Mouse (Mus musculus) liver, postnatal 0 days (tissue): ENCODE results near the gene 0610037L13Rik. TPM values are rescaled to one million over a fixed set of nuclear protein-coding genes. Genes with fewer than 3 reads are reported as not detected.
A peak's percentile ranks its signal among the peaks of the same experiment; 100 is the strongest.

Experiments
- ATAC-seq: fragments of 200-750 bp; cut with Nextera tagmentation; 2 replicates; pipeline ENCODE4 v1.8.0; 2017; ENCODE audit warnings: mild to moderate bottlenecking, moderate library complexity
- DNase-seq: peaks from one replicate; pipeline ENCODE4 v3.0.0-alpha.2; 2016
- H3K27ac ChIP-seq: fragments of 300-500 bp; sonication (generic); 2 replicates; pipeline ENCODE4 v1.5.1; 2014; ENCODE audit warnings: antibody characterized with exemption, moderate library complexity, mild to moderate bottlenecking, low read depth
- H3K27me3 ChIP-seq: fragments of 300-500 bp; sonication (generic); 2 replicates; pipeline ENCODE4 v1.6.1; 2014; ENCODE audit warnings: low read length, control low read depth, mixed read lengths; ENCODE audit not compliant: insufficient read depth
- H3K36me3 ChIP-seq: fragments of 300-500 bp; sonication (generic); replicated peaks from 2 replicates; pipeline ENCODE4 v1.6.1; 2014; ENCODE audit warnings: mild to moderate bottlenecking, control low read depth, low read length, moderate library complexity, mixed read lengths; ENCODE audit not compliant: insufficient read depth
- H3K4me1 ChIP-seq: fragments of 300-500 bp; sonication (generic); 2 replicates; pipeline ENCODE4 v1.6.1; 2014; ENCODE audit warnings: antibody characterized with exemption, mild to moderate bottlenecking, control low read depth; ENCODE audit not compliant: insufficient read depth
- H3K4me2 ChIP-seq: fragments of 300-500 bp; sonication (generic); 2 replicates; pipeline ENCODE4 v1.6.1; 2014; ENCODE audit warnings: low read depth, mild to moderate bottlenecking, low read length, moderate library complexity, mixed read lengths
- H3K4me3 ChIP-seq: fragments of 300-500 bp; sonication (generic); 2 replicates; pipeline ENCODE4 v1.5.1; 2014; ENCODE audit warnings: low read depth, low read length
- H3K9ac ChIP-seq: fragments of 300-500 bp; sonication (generic); replicated peaks from 2 replicates; pipeline ENCODE4 v1.6.1; 2014; ENCODE audit warnings: mild to moderate bottlenecking, moderate library complexity
- H3K9me3 ChIP-seq: fragments of 300-500 bp; sonication (generic); 2 replicates; pipeline ENCODE4 v1.6.1; 2016; ENCODE audit warnings: mild to moderate bottlenecking, control low read depth, low read length, mixed read lengths
- CTCF ChIP-seq: sonication (generic); IDR thresholded peaks from 2 replicates; pipeline ENCODE4 v1.5.1; 2016; ENCODE audit warnings: antibody characterized with exemption, low read depth
- EP300 ChIP-seq: IDR thresholded peaks from 2 replicates; pipeline ENCODE4 v1.6.1; 2016; ENCODE audit warnings: antibody characterized with exemption, low read depth, mild to moderate bottlenecking
- WGBS: fragments of 180-500 bp; shearing (Covaris S2); extraction: QIAGEN DNeasy Blood & Tissue Kit; methylation state at CpG from one replicate; pipeline ENCODE4 v1.1.7; 2014; ENCODE audit not compliant: insufficient replicate concordance; 5-methylcytosine and 5-hydroxymethylcytosine counted together
- polyA plus RNA-seq: library from polyadenylated mRNA; unstranded; fragments of >200 nt; fragmentation: Nextera tagmentation; extraction: Ambion mirVana; gene quantifications from 2 replicates; pipeline ENCODE4 v1.2.1, GENCODE M21; 2015

0610037L13Rik gene
- polyA plus RNA-seq, 1 experiment from 2014 or later, result 44.4 TPM

DNA sequence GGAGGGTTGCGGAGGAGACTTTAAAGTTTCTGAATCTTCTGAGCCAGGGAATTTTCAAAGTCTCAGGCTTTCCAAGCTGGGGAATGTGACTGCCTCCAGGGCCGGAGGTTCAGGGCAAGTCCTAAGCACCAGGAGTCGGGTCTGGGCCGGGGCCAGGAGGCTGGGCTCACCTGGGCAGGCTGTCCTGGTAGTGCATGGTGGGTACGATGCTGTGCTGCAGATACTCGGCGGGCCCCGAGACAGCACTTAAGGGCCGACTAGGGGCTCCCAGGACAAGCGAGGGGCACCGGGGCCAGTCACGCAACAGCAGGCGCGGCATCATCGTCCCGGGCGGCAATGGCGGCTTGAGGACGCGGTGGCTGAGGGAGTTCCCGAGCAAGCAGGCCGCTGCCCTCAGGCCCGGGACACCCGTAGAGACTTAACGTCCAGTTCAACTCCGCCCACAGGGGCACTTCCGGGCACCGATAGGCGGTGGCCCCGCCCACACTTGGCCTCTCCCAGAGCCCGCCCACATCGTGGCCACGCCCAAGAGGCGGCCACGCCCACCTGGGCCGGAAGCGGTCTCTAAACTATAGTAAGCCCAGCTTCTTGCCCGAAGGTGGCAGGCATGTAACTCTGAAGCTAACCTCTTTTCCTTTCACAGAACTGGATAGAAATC is 33.7 kb downstream of the 0610037L13Rik start, which contains the start of gene Cpt2:
Gene Cpt2 (minus strand): TSS at position 466 of the 658 bp plus-strand sequence.
- 1% methylated on average over 38 of the region's 38 CpGs for WGBS
- Histone ChIP-seq H3K4me1 (peaks cover 28% of the 10 kb centered on the region), H3K9ac (peak within 1 kb of the TSS; percentile 92), H3K27me3 (no peaks in the 10 kb centered on the region), H3K36me3 (no peaks in the 10 kb centered on the region), H3K9me3 (no peaks in the 10 kb centered on the region), H3K4me3 (peak within 1 kb of the TSS; percentile 80), H3K4me2 (peak within 1 kb of the TSS; percentile 85), H3K27ac (peak within 1 kb of the TSS; percentile 85)
- ATAC-seq (peak; percentile 92), DNase-seq (peak; percentile 99)
- TF ChIP-seq CTCF (peak; percentile 57), EP300 (0 out of 2 replicates have a peak, but pooled peaks have one; percentile 57)

DNA sequence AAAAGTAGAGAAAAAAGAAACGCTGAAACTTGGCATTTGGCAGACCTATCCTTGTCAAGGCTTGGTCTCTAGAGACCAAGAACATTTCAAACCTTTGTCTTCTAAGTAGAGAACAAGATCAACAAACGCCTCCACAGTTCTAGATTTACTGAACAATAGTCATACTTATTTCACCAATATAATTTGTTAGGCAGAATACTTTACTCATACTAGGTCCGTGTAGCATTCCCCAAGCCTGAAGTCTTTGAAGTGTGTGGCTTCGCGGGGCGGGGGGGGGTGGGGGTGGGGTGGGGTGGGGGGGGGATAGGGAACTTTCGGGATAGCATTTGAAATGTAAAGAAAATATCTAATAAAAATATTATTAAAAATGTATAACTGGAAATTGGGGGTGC is 34.2 kb downstream of the 0610037L13Rik start:
- Histone ChIP-seq H3K36me3 (no peaks in the 10 kb centered on the region), H3K4me1 (peaks cover 32% of the 10 kb centered on the region), H3K4me3 (peak overlapping the region; percentile 80), H3K27me3 (no peaks in the 10 kb centered on the region), H3K9ac (no peak overlapping the region), H3K4me2 (peak overlapping the region; percentile 85), H3K9me3 (no peaks in the 10 kb centered on the region), H3K27ac (peak overlapping the region; percentile 85)
- no peak for ATAC-seq
- no peak for DNase-seq
- no peak for TF ChIP-seq EP300
- TF ChIP-seq CTCF, result no peak
- 39% methylated on average over 7 of the region's 7 CpGs for WGBS

DNA sequence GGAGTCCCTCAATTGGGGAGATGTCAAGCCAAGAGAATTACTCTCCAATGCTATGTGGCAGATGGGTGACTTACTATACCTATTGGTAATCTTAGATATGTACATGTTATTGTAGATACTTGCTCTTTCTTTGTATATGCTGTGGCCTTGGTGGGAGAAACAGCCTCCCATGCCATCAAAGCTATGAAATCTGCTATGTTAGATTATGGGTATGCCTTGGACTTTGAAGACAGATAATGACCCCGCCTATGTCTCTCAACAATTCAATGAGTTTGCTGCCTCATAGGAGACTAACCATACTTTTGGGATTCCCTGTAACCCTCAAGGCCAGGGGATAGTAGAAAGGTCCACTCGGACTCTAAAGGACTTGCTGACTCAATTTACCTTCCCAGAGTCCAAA is 38.7 kb downstream of the 0610037L13Rik start:
- DNase-seq (no peak), ATAC-seq (no peak)
- H3K4me2 ChIP-seq, result no peak overlapping the region
- no peak overlapping the region for H3K4me3 ChIP-seq
- H3K9ac ChIP-seq, result no peak overlapping the region
- H3K4me1 ChIP-seq, result peaks cover 4% of the 10 kb centered on the region
- H3K36me3 ChIP-seq, result no peaks in the 10 kb centered on the region
- H3K27me3 ChIP-seq, result no peaks in the 10 kb centered on the region
- H3K9me3 ChIP-seq, result no peaks in the 10 kb centered on the region
- TF ChIP-seq CTCF (no peak), EP300 (peak; percentile 28; the same call in 1 of the 2 replicates)
- no peak overlapping the region for H3K27ac ChIP-seq
- 59% methylated on average over 2 of the region's 2 CpGs for WGBS

DNA sequence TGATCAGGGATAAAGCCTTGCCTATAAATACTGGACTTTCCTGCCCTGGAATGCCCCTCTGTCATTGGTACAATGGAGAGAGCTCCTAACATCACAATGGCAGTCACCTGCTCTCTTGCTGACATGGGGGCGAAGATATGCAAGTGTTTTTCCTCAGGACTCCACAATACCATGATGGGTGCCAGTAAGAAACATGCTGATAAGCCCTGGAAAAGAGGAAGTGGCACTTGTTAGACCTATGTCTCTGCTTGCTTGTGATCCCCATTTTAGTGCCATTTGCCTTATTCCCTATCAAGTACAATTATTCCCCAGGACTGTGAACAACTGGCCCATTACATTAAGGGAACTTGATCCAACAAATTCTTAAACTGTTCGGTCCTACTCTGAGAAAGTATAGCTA is 39.1 kb downstream of the 0610037L13Rik start:
- H3K27ac ChIP-seq, result no peak overlapping the region
- no peaks in the 10 kb centered on the region for H3K9me3 ChIP-seq
- no peak overlapping the region for H3K9ac ChIP-seq
- no peak for TF ChIP-seq CTCF
- TF ChIP-seq EP300, result no peak
- no peak overlapping the region for H3K4me3 ChIP-seq
- no peaks in the 10 kb centered on the region for H3K36me3 ChIP-seq
- DNase-seq (no peak), ATAC-seq (no peak)
- peaks cover 4% of the 10 kb centered on the region for H3K4me1 ChIP-seq
- H3K27me3 ChIP-seq, result no peaks in the 10 kb centered on the region
- WGBS, result 82% methylated on average over 2 of the region's 2 CpGs
- H3K4me2 ChIP-seq, result no peak overlapping the region

DNA sequence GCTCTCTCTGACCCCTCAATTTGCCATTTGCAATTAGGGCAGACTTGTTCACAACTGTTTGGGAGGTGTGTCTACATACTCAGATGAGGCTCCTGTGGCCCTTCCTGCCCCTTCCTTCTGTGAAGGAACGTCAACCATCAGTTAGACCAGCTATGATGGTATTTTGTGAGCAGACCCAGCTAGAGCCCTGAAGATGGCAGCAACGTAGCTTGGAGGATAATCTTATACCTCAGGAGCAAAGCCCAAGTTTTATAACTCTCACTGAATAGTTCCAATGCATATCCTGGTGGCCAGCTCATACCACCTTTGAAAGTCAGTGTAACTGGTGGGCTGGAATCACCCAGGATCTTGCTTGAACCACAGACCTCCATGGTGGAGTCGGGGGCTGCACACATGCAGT is 41.8 kb downstream of the 0610037L13Rik start:
- 70% methylated on average over 3 of the region's 3 CpGs for WGBS
- H3K4me1 ChIP-seq, result peaks cover 4% of the 10 kb centered on the region
- no peaks in the 10 kb centered on the region for H3K36me3 ChIP-seq
- H3K9ac ChIP-seq, result no peak overlapping the region
- H3K4me2 ChIP-seq, result no peak overlapping the region
- H3K9me3 ChIP-seq, result no peaks in the 10 kb centered on the region
- no peak overlapping the region for H3K27ac ChIP-seq
- no peak for ATAC-seq
- H3K27me3 ChIP-seq, result no peaks in the 10 kb centered on the region
- DNase-seq, result no peak
- TF ChIP-seq EP300 (no peak), CTCF (no peak)
- H3K4me3 ChIP-seq, result no peak overlapping the region

DNA sequence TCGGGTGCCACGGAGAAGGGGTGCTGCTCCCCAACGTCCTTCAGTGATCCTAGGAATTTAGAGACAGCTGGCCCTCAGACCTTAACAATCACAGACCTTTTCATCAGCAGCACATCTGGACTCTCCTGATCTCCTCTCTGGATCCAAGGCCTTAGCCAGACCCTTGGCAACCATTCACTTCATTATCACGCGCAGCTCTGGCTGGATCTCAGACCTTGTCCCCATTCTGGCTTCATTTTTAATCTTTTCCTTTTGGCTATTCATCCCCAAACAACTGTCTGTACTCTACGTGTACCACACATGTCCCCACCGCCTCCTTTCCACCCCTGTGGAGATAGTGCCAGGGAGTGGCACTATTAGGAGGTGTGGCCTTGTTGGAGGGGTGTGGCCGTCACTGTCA is 43.6 kb downstream of the 0610037L13Rik start:
- Histone ChIP-seq H3K36me3 (no peaks in the 10 kb centered on the region), H3K4me2 (no peak overlapping the region), H3K9ac (no peak overlapping the region), H3K4me1 (peaks cover 4% of the 10 kb centered on the region), H3K27me3 (no peaks in the 10 kb centered on the region), H3K4me3 (no peak overlapping the region), H3K9me3 (no peaks in the 10 kb centered on the region), H3K27ac (no peak overlapping the region)
- TF ChIP-seq EP300 (no peak), CTCF (no peak)
- no peak for DNase-seq
- 67% methylated on average over 8 of the region's 8 CpGs for WGBS
- no peak for ATAC-seq
